Mouse (Mus musculus): ENCODE results near the gene Dtl.

Dtl gene

GRCm38 (mm10) chr1:191575458-191576247 is at the start of gene Dtl, which contains the start of gene Ints7:
Gene Dtl, minus strand, starts transcription at chr1:191575544.
Gene Ints7, plus strand, starts transcription at chr1:191575636.
- DNase-seq (ENCODE audit: low spot score in 2 of 2): peak; percentile 99

GRCm38 (mm10) chr1:191625026-191625425 is 49.7 kb upstream of the Dtl start:
- no peak for DNase-seq (ENCODE audit: low spot score in 2 of 2)

DNA sequence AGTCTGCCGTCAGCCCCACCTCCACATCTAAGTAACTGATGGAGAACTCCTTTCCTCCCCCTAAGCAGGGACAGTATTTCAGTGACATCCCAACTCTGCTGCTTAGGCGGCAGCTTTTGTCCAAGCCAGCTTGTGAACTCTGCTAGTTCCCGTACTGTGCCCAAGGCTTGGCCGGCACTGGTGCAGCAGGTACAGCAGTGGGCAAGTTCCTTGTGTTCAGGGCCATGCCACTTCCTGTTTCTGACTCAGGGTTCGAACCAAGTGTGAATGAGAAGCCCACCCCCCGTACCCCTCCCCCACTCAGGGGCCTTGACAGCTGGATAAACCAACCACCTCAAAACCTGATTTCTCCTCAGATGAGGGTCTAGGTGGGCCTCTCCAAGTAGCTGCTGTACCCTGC is 49.1 kb upstream of the Dtl start:
- no peak for DNase-seq (ENCODE audit: low spot score in 2 of 2)

DNA sequence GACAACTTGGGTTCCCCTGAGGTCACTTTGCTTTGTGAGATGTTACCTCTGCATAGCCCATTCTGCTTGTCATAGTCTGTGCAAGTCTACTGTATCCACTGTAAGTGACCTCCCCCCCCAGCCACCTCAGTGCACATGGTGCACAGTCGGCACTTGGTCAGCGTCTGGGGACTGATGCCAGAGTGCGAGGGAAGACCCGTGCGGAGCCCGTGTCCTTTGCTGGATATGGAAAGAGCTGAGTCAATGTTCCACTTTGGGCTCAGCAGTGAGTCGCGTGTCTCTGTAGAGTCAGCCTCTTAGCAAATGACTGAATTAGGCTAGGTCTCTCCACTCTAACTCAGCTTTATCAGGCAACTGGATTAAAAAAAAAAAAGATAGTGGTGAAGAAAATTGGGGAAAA is 47.5 kb upstream of the Dtl start:
- DNase-seq (ENCODE audit: low spot score in 2 of 2): no peak

GRCm38 (mm10) chr1:191621096-191621495 is 45.8 kb upstream of the Dtl start:
- no peak for DNase-seq (ENCODE audit: low spot score in 2 of 2)

DNA sequence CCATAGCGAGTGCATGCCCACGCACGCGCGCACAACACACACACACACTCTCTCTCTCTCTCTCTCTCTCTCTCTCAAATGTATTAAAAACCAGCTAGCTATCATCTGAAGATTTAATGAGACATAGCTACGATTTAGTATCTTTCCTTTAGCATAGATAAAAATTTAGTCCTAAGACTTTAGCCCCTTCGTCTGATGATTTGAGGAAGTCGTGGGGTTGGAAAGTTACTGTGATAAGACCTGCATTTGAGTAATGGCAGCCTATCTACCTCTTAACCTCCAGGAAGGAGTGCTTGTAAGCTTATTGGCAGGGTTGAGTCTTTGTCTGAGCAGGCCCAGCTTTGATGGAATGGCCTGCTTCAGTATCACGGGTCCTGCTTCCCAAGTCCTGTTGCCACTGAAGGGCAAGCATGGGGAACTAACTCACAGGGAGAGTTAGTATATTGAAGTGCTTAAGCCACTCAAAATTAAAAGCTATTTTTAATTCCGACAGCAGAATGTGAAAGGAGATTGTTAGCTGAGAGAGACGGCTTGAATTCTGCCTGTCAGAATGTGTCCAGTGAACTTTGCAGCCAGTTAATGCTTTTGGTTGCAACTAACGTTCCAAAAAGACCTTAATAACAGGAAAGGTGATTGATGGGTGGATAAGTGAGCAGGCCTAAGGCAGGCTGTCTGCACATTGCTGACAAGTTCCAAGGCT is 42.9 kb upstream of the Dtl start:
- no peak for DNase-seq (ENCODE audit: low spot score in 2 of 2)

DNA sequence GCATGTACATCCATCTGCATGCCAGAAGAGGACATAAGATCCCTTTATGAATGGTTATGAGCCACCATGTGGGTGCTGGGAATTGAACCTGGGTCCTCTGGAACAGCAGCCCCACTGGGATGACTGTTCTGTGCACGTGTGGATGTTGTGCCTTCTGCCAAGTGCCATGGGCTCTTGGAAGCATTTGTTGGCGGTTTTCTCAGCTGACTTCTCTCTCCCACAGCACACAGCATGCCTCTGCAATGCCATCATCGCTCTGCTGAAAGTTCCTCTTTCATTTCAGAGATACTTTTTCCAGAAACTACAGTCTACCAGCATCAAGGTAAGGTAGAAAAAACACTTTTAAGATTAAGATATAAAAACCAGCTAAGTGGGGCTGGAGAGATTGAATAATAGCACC is 42.2 kb upstream of the Dtl start:
- no peak for DNase-seq (ENCODE audit: low spot score in 2 of 2)

GRCm38 (mm10) chr1:191616245-191616644 is 40.9 kb upstream of the Dtl start:
- no peak for DNase-seq (ENCODE audit: low spot score in 2 of 2)

GRCm38 (mm10) chr1:191612877-191613276 is 37.5 kb upstream of the Dtl start:
- DNase-seq (ENCODE audit: low spot score in 2 of 2): no peak

DNA sequence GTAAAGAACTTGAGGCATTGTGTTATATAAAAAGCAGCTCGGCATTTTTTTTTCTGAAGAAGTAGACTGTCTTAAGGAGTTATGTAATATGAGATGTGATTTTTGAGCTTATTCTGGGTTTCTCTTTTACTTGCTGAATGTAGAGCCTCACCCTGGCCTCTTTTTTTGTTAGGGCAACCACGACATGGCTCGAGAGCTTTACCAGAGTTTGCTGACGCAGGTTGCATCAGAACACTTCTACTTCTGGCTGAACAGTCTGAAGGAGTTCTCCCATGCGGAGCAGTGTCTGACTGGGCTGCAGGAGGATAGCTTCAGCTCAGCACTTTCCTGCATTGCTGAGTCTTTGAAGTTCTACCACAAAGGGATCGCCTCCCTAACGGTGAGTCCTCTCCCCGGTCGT is 36.3 kb upstream of the Dtl start:
- no peak for DNase-seq (ENCODE audit: low spot score in 2 of 2)

- DNase-seq (ENCODE audit: low spot score in 2 of 2): no peak
Measured at GRCm38 (mm10) chr1:191610357-191610756, 35.0 kb upstream of the Dtl start.

DNA sequence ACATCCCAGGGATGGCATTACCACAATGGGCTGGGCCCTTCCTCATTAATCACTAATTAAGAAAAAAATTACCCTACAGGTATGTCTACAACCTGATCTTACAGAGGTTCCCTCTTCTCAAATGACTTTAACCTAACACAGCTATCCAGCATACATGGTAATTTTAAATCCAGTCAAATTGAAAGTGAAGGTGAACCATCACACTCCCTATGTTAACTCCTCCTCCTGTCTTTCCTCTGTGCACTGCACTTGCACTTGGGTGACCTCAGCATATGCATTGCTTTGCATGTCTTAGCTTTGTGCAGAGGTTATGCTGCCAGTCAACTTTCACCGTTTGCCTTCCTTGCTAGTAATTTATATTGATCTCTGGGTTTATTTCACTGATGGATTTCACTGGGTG is 34.2 kb upstream of the Dtl start:
- no peak for DNase-seq (ENCODE audit: low spot score in 2 of 2)

- DNase-seq (ENCODE audit: low spot score in 2 of 2): no peak
Measured at GRCm38 (mm10) chr1:191609051-191609450, 33.7 kb upstream of the Dtl start.

DNA sequence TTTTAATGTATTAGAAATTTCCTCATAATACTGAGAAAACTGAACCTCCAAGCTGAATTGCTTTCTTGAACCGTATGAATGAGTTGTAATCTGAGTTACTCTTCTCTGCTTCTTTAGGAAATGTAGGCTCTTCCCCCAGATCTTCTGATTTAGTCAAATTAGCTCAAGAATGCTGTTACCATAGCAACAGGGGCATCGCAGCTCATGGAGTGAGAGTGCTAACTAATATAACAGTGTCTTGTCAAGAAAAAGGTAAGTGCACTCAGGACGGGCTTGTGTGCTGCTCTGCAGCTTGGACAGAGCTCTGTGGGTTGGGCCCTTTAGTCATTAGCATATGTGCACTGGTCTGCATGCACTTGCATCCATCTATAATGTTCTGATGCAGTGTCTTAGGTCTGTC is 29.3 kb upstream of the Dtl start:
- DNase-seq (ENCODE audit: low spot score in 2 of 2): no peak

DNA sequence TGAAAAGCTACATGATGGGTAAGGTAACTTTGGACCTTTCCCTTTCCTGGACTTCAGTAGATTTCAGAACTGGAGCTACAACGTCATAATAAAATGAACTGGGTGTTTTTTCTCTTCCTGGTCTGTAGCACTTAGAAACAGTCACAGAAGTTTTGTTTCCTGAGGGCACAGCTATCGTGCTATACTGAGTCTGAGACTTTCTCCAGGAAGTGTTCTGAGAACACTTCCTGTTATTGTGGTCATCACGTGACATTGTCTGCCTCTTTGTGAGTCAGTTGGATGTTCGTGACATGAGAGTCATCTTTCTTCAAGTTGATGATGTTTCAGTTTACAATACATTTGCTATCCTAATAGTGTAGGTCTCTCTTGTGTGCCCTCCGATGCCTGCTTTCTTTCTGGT is 23.9 kb upstream of the Dtl start:
- no peak for DNase-seq (ENCODE audit: low spot score in 2 of 2)

GRCm38 (mm10) chr1:191596076-191596475 is 20.7 kb upstream of the Dtl start:
- DNase-seq (ENCODE audit: low spot score in 2 of 2): no peak

DNA sequence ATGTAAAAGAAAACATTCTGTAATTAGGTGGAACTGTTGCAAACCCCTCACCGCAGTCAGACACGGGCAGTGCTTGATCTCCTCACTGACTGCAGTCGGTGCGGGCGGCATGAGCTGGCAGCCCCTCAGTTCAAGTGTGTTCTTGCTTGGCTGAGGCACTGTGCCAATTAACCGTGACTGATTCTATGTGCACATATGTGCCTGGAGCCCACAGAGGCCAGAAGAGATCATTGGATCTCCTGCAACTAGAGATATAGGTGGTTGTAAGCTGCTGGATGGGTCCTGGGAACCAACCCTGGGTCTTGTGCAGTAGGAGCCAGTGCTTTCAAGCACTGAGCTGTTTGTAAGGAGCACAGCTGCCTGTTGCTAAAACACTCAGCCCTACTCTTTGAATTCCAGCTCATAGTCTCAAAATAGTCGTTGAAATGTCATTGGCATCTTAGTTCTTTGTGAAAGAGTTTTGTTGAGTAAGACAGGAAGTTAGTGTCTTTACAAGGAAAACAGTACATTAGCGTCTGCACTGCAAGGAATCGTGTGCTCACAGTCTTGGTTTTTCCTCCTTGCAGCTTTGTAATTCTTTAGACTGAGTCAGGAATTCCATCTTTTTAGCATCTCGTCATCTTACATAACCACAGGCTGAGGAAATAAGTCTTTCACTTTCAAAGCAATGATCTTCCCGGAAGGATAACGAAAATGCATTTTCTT is 16.8 kb upstream of the Dtl start:
- DNase-seq (ENCODE audit: low spot score in 2 of 2): no peak

DNA sequence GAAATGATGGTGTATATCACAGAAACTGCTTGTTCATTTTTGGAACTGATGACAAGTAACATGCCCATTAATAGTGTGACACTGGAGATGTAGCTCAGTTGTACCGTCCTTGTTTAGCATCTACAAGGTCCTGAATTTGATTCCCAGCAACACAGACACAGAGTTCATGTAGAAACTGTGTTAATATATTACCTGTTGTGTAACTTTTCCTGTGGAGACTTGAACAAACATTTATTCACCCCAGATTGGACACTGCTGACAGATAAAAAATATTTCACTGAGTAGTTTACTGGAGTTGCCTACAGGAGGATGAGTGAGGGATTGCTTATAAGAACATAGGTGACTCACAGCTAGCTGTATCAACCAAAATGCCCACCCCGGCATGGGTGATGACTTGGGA is 13.4 kb upstream of the Dtl start:
- no peak for DNase-seq (ENCODE audit: low spot score in 2 of 2)

DNA sequence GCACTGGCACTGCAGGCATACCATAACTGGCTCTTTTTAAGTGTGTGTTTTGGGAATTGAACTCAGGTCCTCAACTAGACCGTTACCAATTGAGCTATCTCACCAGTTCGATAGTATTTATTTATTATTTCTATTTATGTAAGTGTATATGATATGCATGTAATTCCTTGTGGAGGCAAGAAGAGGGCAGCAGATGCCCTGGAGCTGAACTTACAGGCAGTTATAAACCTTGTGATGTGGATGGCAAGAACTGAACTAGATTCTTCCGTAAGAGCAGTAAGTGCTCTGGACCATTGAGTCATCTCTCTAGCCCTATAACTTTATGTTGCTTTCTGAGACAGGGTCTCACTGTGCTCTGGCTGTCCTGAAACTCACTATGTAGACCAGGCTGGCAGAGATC is 11.7 kb upstream of the Dtl start:
- DNase-seq (ENCODE audit: low spot score in 2 of 2): no peak

DNA sequence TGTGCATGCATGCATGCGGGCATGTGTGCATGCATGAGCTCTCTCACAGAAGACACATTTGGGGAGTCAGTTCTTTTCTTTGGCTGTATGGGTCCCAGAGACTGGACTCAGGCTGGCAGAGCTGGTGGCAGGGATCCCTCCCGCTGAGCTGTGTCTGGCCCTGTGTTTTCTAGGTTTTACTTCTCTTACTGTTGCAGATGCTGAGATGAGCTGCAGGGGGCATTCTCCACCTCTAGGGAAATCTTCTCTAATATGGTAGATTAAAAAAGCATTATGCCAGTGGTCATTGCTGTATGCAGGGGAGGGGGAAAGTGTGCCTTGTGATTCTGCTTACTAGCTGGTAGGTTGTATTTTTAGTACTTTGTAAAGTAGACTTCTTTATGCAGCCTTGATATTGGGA is 10.4 kb upstream of the Dtl start:
- DNase-seq (ENCODE audit: low spot score in 2 of 2): no peak

GRCm38 (mm10) chr1:191584483-191584882 is 9.1 kb upstream of the Dtl start:
- no peak for DNase-seq (ENCODE audit: low spot score in 2 of 2)

DNA sequence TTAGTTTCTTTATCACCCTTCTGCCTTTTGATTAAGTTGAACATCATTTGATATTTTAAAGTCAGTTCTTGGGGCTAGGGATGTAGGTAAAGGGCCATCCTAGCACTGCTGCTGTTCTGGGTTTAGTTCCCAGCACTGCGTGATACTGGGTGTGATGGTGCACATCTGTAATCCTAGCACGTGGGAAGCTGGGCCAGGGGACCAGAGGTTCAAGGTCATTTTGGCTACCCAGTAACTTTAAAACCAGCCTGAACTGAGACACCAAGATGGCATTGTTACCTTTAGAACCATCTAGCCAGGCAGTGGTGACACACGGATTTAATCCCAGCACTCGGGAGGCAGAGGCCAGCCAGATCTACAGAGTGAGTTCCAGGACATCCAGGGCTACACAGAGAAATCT is 8.5 kb upstream of the Dtl start:
- no peak for DNase-seq (ENCODE audit: low spot score in 2 of 2)

DNA sequence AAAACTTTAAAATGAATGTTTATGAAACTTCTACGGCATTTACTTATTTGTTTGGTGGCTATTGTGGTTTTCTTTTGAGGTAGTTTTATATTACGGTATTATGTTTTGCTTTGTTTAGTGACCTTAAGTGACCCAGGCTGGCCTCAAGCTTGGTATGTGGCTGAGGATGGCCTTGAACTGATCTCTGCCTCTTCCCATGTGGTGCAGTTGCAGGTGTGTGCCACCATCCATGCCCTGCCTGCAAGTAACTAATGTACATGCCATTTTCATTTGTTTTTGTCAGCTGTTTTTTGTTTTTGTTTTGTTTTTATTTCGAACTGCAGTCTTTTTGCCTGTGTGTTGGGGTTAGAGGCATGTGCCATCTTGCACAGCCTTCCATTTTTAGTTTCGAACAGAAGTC is 6.3 kb upstream of the Dtl start:
- DNase-seq (ENCODE audit: low spot score in 2 of 2): no peak

Measured in spleen, postnatal 14 days (tissue).